Mouse (Mus musculus) CD4-positive, CD25-positive, alpha-beta regulatory T cell, adult 4 months (primary cell): ENCODE data around the gene Mfsd4b1. TPM values are rescaled to one million over a fixed set of nuclear protein-coding genes. Genes with fewer than 3 reads are reported as not detected.
A peak's percentile ranks its signal among the peaks of the same experiment; 100 is the strongest.
"Not testable (repeated sequence)": the region's sequence is repeated elsewhere in the genome, so short reads cannot be mapped to it uniquely, and the experiment has no call there.

ENCODE experiments used
- ATAC-seq: one replicate; pipeline ENCODE4 v1.8.0; 2017
- polyA plus RNA-seq, 2 experiments: library from polyadenylated mRNA; unstranded; fragments of 100-300 nt; shearing (Covaris generic); gene quantifications; one replicate each; pipeline ENCODE4 v1.2.1; 2017

Mfsd4b1 gene
- polyA plus RNA-seq, 2 experiments from 2014 or later: not detected

GRCm38 (mm10) chr10:40032897-40033296 is 7.8 kb upstream of the Mfsd4b1 start:
- no peak for ATAC-seq

- ATAC-seq: no peak
Measured at GRCm38 (mm10) chr10:40030716-40031115, 5.6 kb upstream of the Mfsd4b1 start.

- ATAC-seq: no peak
Measured at GRCm38 (mm10) chr10:40029610-40030009, 4.5 kb upstream of the Mfsd4b1 start.

- ATAC-seq: no peak
Measured at GRCm38 (mm10) chr10:40028091-40028490, 3.0 kb upstream of the Mfsd4b1 start.

- no peak for ATAC-seq
Measured at GRCm38 (mm10) chr10:40026546-40026945, 1.5 kb upstream of the Mfsd4b1 start.

- ATAC-seq: peak; percentile 7
Measured at GRCm38 (mm10) chr10:40025560-40025959, 492 bp upstream of the Mfsd4b1 start.

GRCm38 (mm10) chr10:40020401-40020800 is 4.7 kb downstream of the Mfsd4b1 start:
- no peak for ATAC-seq

- no peak for ATAC-seq
Measured at GRCm38 (mm10) chr10:40019492-40019891, 5.6 kb downstream of the Mfsd4b1 start.

GRCm38 (mm10) chr10:40018261-40018860 is 6.7 kb downstream of the Mfsd4b1 start:
- no peak for ATAC-seq

GRCm38 (mm10) chr10:40009591-40009990 is 15.5 kb downstream of the Mfsd4b1 start:
- no peak for ATAC-seq

- not testable (repeated sequence) for ATAC-seq
Measured at GRCm38 (mm10) chr10:40008847-40009246, 16.2 kb downstream of the Mfsd4b1 start.

GRCm38 (mm10) chr10:40007953-40008352 is 17.1 kb downstream of the Mfsd4b1 start:
- ATAC-seq: no peak

- ATAC-seq: no peak
Measured at GRCm38 (mm10) chr10:40006963-40007362, 18.1 kb downstream of the Mfsd4b1 start.

GRCm38 (mm10) chr10:40000746-40001145 is 24.3 kb downstream of the Mfsd4b1 start:
- no peak for ATAC-seq

GRCm38 (mm10) chr10:39991155-39991554 is 33.9 kb downstream of the Mfsd4b1 start:
- peak; percentile 98 for ATAC-seq

- no peak for ATAC-seq
Measured at GRCm38 (mm10) chr10:39986466-39986865, 38.6 kb downstream of the Mfsd4b1 start, which contains the start of gene Mfsd4b5. Mfsd4b5 (minus strand) TSS chr10:39986646.

GRCm38 (mm10) chr10:39982604-39983003 is 42.5 kb downstream of the Mfsd4b1 start:
- ATAC-seq: no peak

- no peak for ATAC-seq
Measured at GRCm38 (mm10) chr10:39978231-39978630, 46.8 kb downstream of the Mfsd4b1 start.

GRCm38 (mm10) chr10:39977346-39977745 is 47.7 kb downstream of the Mfsd4b1 start:
- no peak for ATAC-seq

GRCm38 (mm10) chr10:39975771-39976170 is 49.3 kb downstream of the Mfsd4b1 start:
- no peak for ATAC-seq

GRCm38 (mm10) chr10:39974982-39975381 is 50.1 kb downstream of the Mfsd4b1 start:
- peak; percentile 81 for ATAC-seq

GRCm38 (mm10) chr10:39967512-39967911 is 57.6 kb downstream of the Mfsd4b1 start:
- no peak for ATAC-seq

- no peak for ATAC-seq
Measured at GRCm38 (mm10) chr10:39961906-39962305, 63.2 kb downstream of the Mfsd4b1 start.

GRCm38 (mm10) chr10:39960441-39960822 is 64.6 kb downstream of the Mfsd4b1 start:
- ATAC-seq: no peak
